Mouse (Mus musculus) forebrain, embryonic 13.5 days (tissue): Measurements from ENCODE around the gene Krtap19-1. TPM values are rescaled to one million over a fixed set of nuclear protein-coding genes. Genes with fewer than 3 reads are reported as not detected.

Experiments used
- ATAC-seq: fragments of 200-750 bp; cut with Nextera tagmentation; 2 replicates; pipeline ENCODE4 v1.8.0; 2017
- H3K27ac ChIP-seq: fragments of 300-500 bp; sonication (generic); 2 replicates; pipeline ENCODE4 v1.5.1; 2015; ENCODE audit warnings: inconsistent platforms, mild to moderate bottlenecking, moderate library complexity
- H3K27me3 ChIP-seq: fragments of 300-500 bp; sonication (generic); 2 replicates; pipeline ENCODE4 v1.6.1; 2015; ENCODE audit warnings: mild to moderate bottlenecking, inconsistent platforms
- H3K36me3 ChIP-seq: fragments of 300-500 bp; sonication (generic); 2 replicates; pipeline ENCODE4 v1.6.1; 2015; ENCODE audit warnings: mild to moderate bottlenecking, inconsistent platforms; ENCODE audit not compliant: poor library complexity, severe bottlenecking
- H3K4me1 ChIP-seq: fragments of 300-500 bp; sonication (generic); 2 replicates; pipeline ENCODE4 v1.6.1; 2015; ENCODE audit warnings: inconsistent platforms
- H3K4me2 ChIP-seq: fragments of 300-500 bp; sonication (generic); 2 replicates; pipeline ENCODE4 v1.6.1; 2015; ENCODE audit warnings: inconsistent platforms, mild to moderate bottlenecking, moderate library complexity
- H3K4me3 ChIP-seq: fragments of 300-500 bp; sonication (generic); 2 replicates; pipeline ENCODE4 v1.5.1; 2015; ENCODE audit warnings: mild to moderate bottlenecking, inconsistent platforms
- H3K9ac ChIP-seq: fragments of 300-500 bp; sonication (generic); 2 replicates; pipeline ENCODE4 v1.6.1; 2015; ENCODE audit warnings: mild to moderate bottlenecking, inconsistent platforms
- H3K9me3 ChIP-seq: fragments of 300-500 bp; sonication (generic); replicated peaks from 2 replicates; pipeline ENCODE4 v1.6.1; 2016; ENCODE audit warnings: inconsistent platforms
- WGBS: fragments of 180-500 bp; shearing (Covaris S2); methylation state at CpG from one replicate; pipeline ENCODE4 v1.1.7; 2015; 5-methylcytosine and 5-hydroxymethylcytosine counted together
- polyA plus RNA-seq: library from polyadenylated mRNA; unstranded; fragments of >200 nt; fragmentation: Nextera tagmentation; extraction: Ambion mirVana; gene quantifications from 2 replicates; pipeline ENCODE4 v1.2.1, GENCODE M21; 2015

The Krtap19-1 gene
- polyA plus RNA-seq, 1 experiment from 2014 or later: not detected

- no peak overlapping the region for H3K4me2 ChIP-seq
- no peaks in the 10 kb centered on the region for H3K9me3 ChIP-seq
- no peak for ATAC-seq
- 73% methylated on average over 3 of the region's 3 CpGs for WGBS
- H3K4me3 ChIP-seq: no peak overlapping the region
- H3K27ac ChIP-seq: no peak overlapping the region
- no peaks in the 10 kb centered on the region for H3K4me1 ChIP-seq
- H3K27me3 ChIP-seq: no peaks in the 10 kb centered on the region
- no peaks in the 10 kb centered on the region for H3K36me3 ChIP-seq
- H3K9ac ChIP-seq: no peak overlapping the region
Measured at GRCm38 (mm10) chr16:88823736-88824135, 45.5 kb downstream of the Krtap19-1 start.

GRCm38 (mm10) chr16:88820066-88820465, 49.1 kb downstream of the Krtap19-1 start, which contains the start of gene Krtap15:
TSS of gene Krtap15 (plus strand) at chr16:88820215.
- no peaks in the 10 kb centered on the region for H3K4me1 ChIP-seq
- no peaks in the 10 kb centered on the region for H3K9me3 ChIP-seq
- H3K4me3 ChIP-seq: no peak within 1 kb of the TSS
- H3K36me3 ChIP-seq: no peaks in the 10 kb centered on the region
- no peak within 1 kb of the TSS for H3K4me2 ChIP-seq
- no peak for ATAC-seq
- H3K27ac ChIP-seq: no peak within 1 kb of the TSS
- WGBS: 83% methylated on average over 3 of the region's 3 CpGs
- H3K27me3 ChIP-seq: no peaks in the 10 kb centered on the region
- no peak within 1 kb of the TSS for H3K9ac ChIP-seq

Other genes with a start within 250 kb of the Krtap19-1 start
- not detected in 2 replicates for gene 2310079G19Rik, start 241.7 kb downstream of the Krtap19-1 start, polyA plus RNA-seq
- not detected in 2 replicates for gene Krtap26-1, start 221.6 kb downstream of the Krtap19-1 start, polyA plus RNA-seq
- not detected in 2 replicates for gene Krtap27-1, start 197.7 kb downstream of the Krtap19-1 start, polyA plus RNA-seq
- not detected in 2 replicates for gene 2310061N02Rik, start 161.4 kb downstream of the Krtap19-1 start, polyA plus RNA-seq
- not detected in 2 replicates for gene Krtap13-1, start 140.5 kb downstream of the Krtap19-1 start, polyA plus RNA-seq
- gene Krtap13, start 117.8 kb downstream of the Krtap19-1 start, polyA plus RNA-seq: not detected in 2 replicates
- not detected in 2 replicates for gene 2310034C09Rik, start 110.6 kb downstream of the Krtap19-1 start, polyA plus RNA-seq
- not detected in 2 replicates for gene 2310057N15Rik, start 95.2 kb downstream of the Krtap19-1 start, polyA plus RNA-seq
- not detected in 2 replicates for gene Gm5965, start 91.5 kb downstream of the Krtap19-1 start, polyA plus RNA-seq
- gene Gm20741, start 57.2 kb downstream of the Krtap19-1 start, polyA plus RNA-seq: not detected in 2 replicates
- not detected in 2 replicates for gene Krtap15, start 49.2 kb downstream of the Krtap19-1 start, polyA plus RNA-seq
- gene Krtap14, start 43.3 kb downstream of the Krtap19-1 start, polyA plus RNA-seq: not detected in 2 replicates
- gene Krtap19-2, start 4.9 kb upstream of the Krtap19-1 start, polyA plus RNA-seq: not detected in 2 replicates
- not detected in 2 replicates for gene Krtap19-3, start 8.6 kb upstream of the Krtap19-1 start, polyA plus RNA-seq
- not detected in 2 replicates for gene Krtap19-4, start 15.7 kb upstream of the Krtap19-1 start, polyA plus RNA-seq
- gene Krtap19-5, start 27.0 kb upstream of the Krtap19-1 start, polyA plus RNA-seq: not detected in 2 replicates
- not detected in 2 replicates for gene Krtap19-9b, start 62.9 kb upstream of the Krtap19-1 start, polyA plus RNA-seq
- not detected in 2 replicates for gene Krtap16-3, start 93.5 kb upstream of the Krtap19-1 start, polyA plus RNA-seq
- not detected in 2 replicates for gene Krtap22-2, start 141.3 kb upstream of the Krtap19-1 start, polyA plus RNA-seq
- not detected in 2 replicates for gene Gm10229, start 145.9 kb upstream of the Krtap19-1 start, polyA plus RNA-seq
- gene Krtap6-1, start 162.3 kb upstream of the Krtap19-1 start, polyA plus RNA-seq: not detected in 2 replicates
- gene Gm10228, start 172.1 kb upstream of the Krtap19-1 start, polyA plus RNA-seq: not detected in 2 replicates
- gene Krtap6-5, start 178.5 kb upstream of the Krtap19-1 start, polyA plus RNA-seq: not detected in 2 replicates
- not detected in 2 replicates for gene 1110025L11Rik, start 194.6 kb upstream of the Krtap19-1 start, polyA plus RNA-seq
- gene Krtap6-3, start 214.6 kb upstream of the Krtap19-1 start, polyA plus RNA-seq: not detected in 2 replicates